Mouse (Mus musculus): Measurements from ENCODE around the gene Ldlr. TPM values are rescaled to one million over a fixed set of nuclear protein-coding genes. Genes with fewer than 3 reads are reported as not detected.

The Ldlr gene
- 38.0 and 38.8 TPM in 2 replicates for polyA plus RNA-seq (2012; rRNA removed; ENCODE audit: low replicate concordance)

GRCm38 (mm10) chr9:21723377-21724146 is at the start of gene Ldlr:
Gene Ldlr (plus strand): TSS chr9:21723483.

DNA sequence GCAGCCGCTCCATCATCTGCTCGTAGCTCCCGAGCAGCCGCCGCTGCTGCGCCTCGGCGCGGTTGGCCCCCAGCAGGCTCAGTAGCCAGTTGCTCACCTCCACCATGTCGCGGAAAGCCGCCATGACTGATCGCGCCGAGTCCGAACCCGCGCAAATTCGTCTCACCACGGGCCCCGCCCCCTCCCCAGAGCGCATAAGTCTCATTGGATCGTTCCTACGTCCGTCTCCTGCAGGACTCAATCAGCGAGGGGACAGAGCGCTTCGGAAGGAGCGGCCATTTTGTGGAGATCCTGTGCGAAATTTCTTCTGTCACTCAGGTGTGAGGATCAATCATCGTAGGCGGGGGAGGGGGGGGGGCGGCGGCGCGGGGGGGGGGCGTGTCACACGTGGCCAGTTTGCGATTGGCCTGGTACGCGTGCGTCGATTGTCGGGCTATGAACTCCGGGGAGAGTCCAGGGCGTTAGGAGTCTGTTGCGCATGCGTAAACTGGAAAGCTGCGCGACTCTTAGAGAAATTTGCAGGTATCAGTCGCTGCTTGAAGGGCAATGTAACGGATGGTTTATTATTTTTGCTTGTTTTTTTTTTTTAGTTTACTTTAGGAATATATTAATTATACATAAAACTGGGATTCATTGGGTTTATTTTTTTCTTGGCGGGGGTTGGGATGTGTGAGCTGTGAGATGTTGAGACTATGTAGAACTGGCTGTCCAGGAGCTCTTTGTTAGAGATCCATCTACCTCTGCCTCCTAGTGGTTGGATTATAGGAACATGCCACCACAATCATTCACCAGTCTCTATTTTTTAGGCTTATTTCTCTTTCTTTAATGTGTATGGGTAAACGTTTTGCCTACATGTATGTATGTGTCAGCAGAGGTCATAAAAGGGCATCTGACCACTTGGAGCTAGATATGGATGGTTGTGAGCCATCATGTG is 37.1 kb downstream of the Ldlr start, which contains the start of gene Spc24:
TSS of gene Spc24 (minus strand) at position 149 of the 934 bp plus-strand sequence.

GRCm38 (mm10) chr9:21798345-21799009 is 75.2 kb downstream of the Ldlr start, which contains the start of gene Kank2:
Gene Kank2 (minus strand): TSS chr9:21798744.

Other genes with a start within 250 kb of the Ldlr start
- gene Tmed1, start 213.2 kb upstream of the Ldlr start, polyA plus RNA-seq (2012; rRNA removed; ENCODE audit: low replicate concordance), result 40.8 and 55.3 TPM in 2 replicates
- 4.3 and 10.0 TPM in 2 replicates for gene AB124611, start 197.3 kb upstream of the Ldlr start, polyA plus RNA-seq (2012; rRNA removed; ENCODE audit: low replicate concordance)
- gene Carm1, start 176.6 kb upstream of the Ldlr start, polyA plus RNA-seq (2012; rRNA removed; ENCODE audit: low replicate concordance), result 66.5 and 132 TPM in 2 replicates
- 24.4 and 33.7 TPM in 2 replicates for gene Timm29, start 130.8 kb upstream of the Ldlr start, polyA plus RNA-seq (2012; rRNA removed; ENCODE audit: low replicate concordance)
- 32.8 and 36.1 TPM in 2 replicates for gene Yipf2, start 130.7 kb upstream of the Ldlr start, polyA plus RNA-seq (2012; rRNA removed; ENCODE audit: low replicate concordance)
- 33.4 and 57.3 TPM in 2 replicates for gene Smarca4, start 107.3 kb upstream of the Ldlr start, polyA plus RNA-seq (2012; rRNA removed; ENCODE audit: low replicate concordance)
- gene Spc24, start 36.8 kb downstream of the Ldlr start, polyA plus RNA-seq (2012; rRNA removed; ENCODE audit: low replicate concordance), result 1.4 and 12.8 TPM in 2 replicates
- 57.7 and 93.8 TPM in 2 replicates for gene Kank2, start 75.3 kb downstream of the Ldlr start, polyA plus RNA-seq (2012; rRNA removed; ENCODE audit: low replicate concordance)
- gene Angptl8, start 112.0 kb downstream of the Ldlr start, polyA plus RNA-seq (2012; rRNA removed; ENCODE audit: low replicate concordance), result 88.4 and 128 TPM in 2 replicates
- gene Dock6, start 129.2 kb downstream of the Ldlr start, polyA plus RNA-seq (2012; rRNA removed; ENCODE audit: low replicate concordance), result 153 and 172 TPM in 2 replicates
- 104 and 231 TPM in 2 replicates for gene Rab3d, start 194.7 kb downstream of the Ldlr start, polyA plus RNA-seq (2012; rRNA removed; ENCODE audit: low replicate concordance)
- 10.3 and 13.2 TPM in 2 replicates for gene Ccdc159, start 204.0 kb downstream of the Ldlr start, polyA plus RNA-seq (2012; rRNA removed; ENCODE audit: low replicate concordance)
- 156 and 380 TPM in 2 replicates for gene Tmem205, start 204.1 kb downstream of the Ldlr start, polyA plus RNA-seq (2012; rRNA removed; ENCODE audit: low replicate concordance)
- gene Plppr2, start 213.6 kb downstream of the Ldlr start, polyA plus RNA-seq (2012; rRNA removed; ENCODE audit: low replicate concordance), result 15.4 and 26.3 TPM in 2 replicates
- 7.3 and 11.5 TPM in 2 replicates for gene Swsap1, start 232.3 kb downstream of the Ldlr start, polyA plus RNA-seq (2012; rRNA removed; ENCODE audit: low replicate concordance)
- 7.3 and 23.8 TPM in 2 replicates for gene Epor, start 240.0 kb downstream of the Ldlr start, polyA plus RNA-seq (2012; rRNA removed; ENCODE audit: low replicate concordance)

Data from subcutaneous adipose tissue, adult 2 months (tissue).